Mouse (Mus musculus) ES-E14 (cell line): Measurements from ENCODE around the gene Sf3b3. TPM values are rescaled to one million over a fixed set of nuclear protein-coding genes. Genes with fewer than 3 reads are reported as not detected.
A peak's percentile ranks its signal among the peaks of the same experiment; 100 is the strongest.

Source experiments
- DNase-seq: peaks from one replicate; pipeline ENCODE4 v3.0.0-alpha.2; 2013; ENCODE audit warnings: low read depth, low spot score
- H3K27ac ChIP-seq: 2 replicates; pipeline ENCODE4 v1.5.1; 2012; ENCODE audit warnings: low read depth, mild to moderate bottlenecking, low read length, moderate library complexity, mixed read lengths; ENCODE audit not compliant: poor library complexity, insufficient read depth, severe bottlenecking
- H3K36me3 ChIP-seq: 2 replicates; pipeline ENCODE4 v1.6.1; 2012; ENCODE audit warnings: mild to moderate bottlenecking, low read length, moderate library complexity, mixed read lengths; ENCODE audit not compliant: control insufficient read depth, poor library complexity, insufficient read depth, severe bottlenecking
- H3K4me1 ChIP-seq, 2 experiments: fragments of 150-350 bp in 1 of 2; sonication (generic) in 1 of 2; 2 replicates each; pipeline ENCODE4 v1.6.1; 2012; ENCODE audit warnings: low read length in 2 of 2, mild to moderate bottlenecking in 1 of 2, mixed read lengths in 1 of 2; ENCODE audit not compliant: control insufficient read depth in 2 of 2, insufficient read depth in 2 of 2, poor library complexity in 1 of 2
- H3K4me3 ChIP-seq, 2 experiments: fragments of 150-350 bp in 1 of 2; sonication (generic) in 1 of 2; 2 replicates each; pipeline ENCODE4 v1.5.1; 2012; ENCODE audit warnings: low read length in 2 of 2, low read depth in 1 of 2, mild to moderate bottlenecking in 1 of 2, mixed read lengths in 1 of 2; ENCODE audit not compliant: insufficient read depth in 1 of 2, poor library complexity in 1 of 2, severe bottlenecking in 1 of 2
- H3K9ac ChIP-seq: 2 replicates; pipeline ENCODE4 v1.6.1; 2012; ENCODE audit warnings: low read depth, mild to moderate bottlenecking, low read length, mixed read lengths; ENCODE audit not compliant: poor library complexity, insufficient read depth, severe bottlenecking
- H3K9me3 ChIP-seq: fragments of 150-350 bp; sonication (generic); 2 replicates; pipeline ENCODE4 v1.6.1; 2012; ENCODE audit warnings: low read depth, mild to moderate bottlenecking, low read length; ENCODE audit not compliant: control insufficient read depth, insufficient read depth
- CHD2 ChIP-seq: IDR thresholded peaks from 2 replicates; pipeline ENCODE4 v1.6.1; 2014; ENCODE audit warnings: mild to moderate bottlenecking, low read depth, low read length, inconsistent platforms
- HCFC1 ChIP-seq: IDR thresholded peaks from 2 replicates; pipeline ENCODE4 v1.6.1; 2012; ENCODE audit warnings: low read length, inconsistent platforms, borderline replicate concordance; ENCODE audit not compliant: insufficient read depth
- MAFK ChIP-seq: IDR thresholded peaks from 2 replicates; pipeline ENCODE4 v1.6.1; 2014; ENCODE audit warnings: mild to moderate bottlenecking, low read depth, low read length, inconsistent platforms; ENCODE audit not compliant: insufficient read depth
- ZC3H11A ChIP-seq: IDR thresholded peaks from 2 replicates; pipeline ENCODE4 v1.6.1; 2012; ENCODE audit warnings: low read depth, mild to moderate bottlenecking, inconsistent platforms, low read length, borderline replicate concordance
- ZNF384 ChIP-seq: IDR thresholded peaks from 2 replicates; pipeline ENCODE4 v1.6.1; 2012; ENCODE audit warnings: low read depth, low read length, inconsistent platforms
- in situ Hi-C, 2 experiments: fragments of 600-800 bp; cut with MboI; formaldehyde crosslinking; loops; one replicate each; pipeline ENCODE4 v1.15.1; 2025; ENCODE audit warnings: low sequenced_read_pairs in 2 of 2, inconsistent platforms in 1 of 2; ENCODE audit not compliant: unreplicated experiment in 2 of 2
- total RNA-seq: library from RNA; depleted of rRNA; stranded (reverse); fragments of 300-350 nt; gene quantifications from 2 replicates; pipeline ENCODE4 v1.2.3, GENCODE M21; 2012

The Sf3b3 gene
- total RNA-seq, 1 experiment = 210 TPM

DNA sequence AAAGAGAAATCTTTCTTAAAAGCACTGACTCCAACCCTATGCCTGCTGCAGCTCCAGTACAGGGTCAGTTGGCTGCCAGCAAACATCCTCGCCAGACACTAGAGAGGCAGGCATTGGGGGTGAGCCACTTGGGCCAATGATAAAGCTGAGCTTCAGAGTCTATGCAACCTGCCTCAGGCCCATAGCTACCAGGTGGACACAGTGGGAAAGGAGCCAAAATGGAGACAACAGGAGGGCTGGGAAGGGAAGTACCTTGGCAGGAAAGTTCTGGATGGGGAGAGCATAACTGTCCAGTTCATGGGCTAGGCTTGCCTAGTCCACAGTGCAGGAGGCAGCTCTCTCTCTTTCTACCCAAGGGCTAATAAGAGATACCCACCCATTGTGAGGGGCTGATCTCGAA, 46.3 kb upstream of the Sf3b3 start:
- Histone ChIP-seq H3K4me1 (peaks cover 0 to 16% of the 10 kb centered on the region in 2 experiments; a peak in 1 of 4 replicates), H3K36me3 (no peaks in the 10 kb centered on the region), H3K27ac (no peak overlapping the region), H3K9me3 (no peaks in the 10 kb centered on the region), H3K4me3 (no peak overlapping the region), H3K9ac (no peak overlapping the region)
- TF ChIP-seq ZC3H11A = no peak
- TF ChIP-seq MAFK = no peak
- no peak for TF ChIP-seq HCFC1
- DNase-seq = no peak
- in situ Hi-C loops = no loop called here

DNA sequence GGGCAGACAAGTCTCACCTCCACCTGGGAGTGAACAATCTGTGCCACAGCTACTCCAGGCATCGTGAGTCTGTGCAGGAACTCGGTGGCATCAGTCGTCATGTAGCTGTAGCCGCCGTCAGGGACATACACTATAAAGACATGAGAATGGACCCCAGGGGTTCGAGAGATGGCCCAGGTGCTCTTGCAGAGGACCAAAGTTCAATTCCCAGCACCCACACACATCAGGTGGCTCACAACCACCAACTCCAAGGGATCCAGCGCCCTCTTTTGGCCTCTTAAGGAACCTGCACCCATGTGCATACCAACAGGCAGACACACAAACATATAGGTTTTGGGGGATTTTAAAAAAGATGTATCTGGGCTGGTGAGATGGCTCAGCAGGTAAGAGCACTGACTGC, 45.5 kb upstream of the Sf3b3 start:
- TF ChIP-seq ZNF384 (no peak), HCFC1 (no peak), MAFK (no peak)
- H3K27ac ChIP-seq = no peak overlapping the region
- H3K4me3 ChIP-seq = no peak overlapping the region
- H3K4me1 ChIP-seq = peaks cover 0 to 22% of the 10 kb centered on the region in 2 experiments; a peak in 2 of 4 replicates
- in situ Hi-C loops = no loop called here
- no peaks in the 10 kb centered on the region for H3K36me3 ChIP-seq
- no peak for DNase-seq
- no peak overlapping the region for H3K9ac ChIP-seq
- no peaks in the 10 kb centered on the region for H3K9me3 ChIP-seq

DNA sequence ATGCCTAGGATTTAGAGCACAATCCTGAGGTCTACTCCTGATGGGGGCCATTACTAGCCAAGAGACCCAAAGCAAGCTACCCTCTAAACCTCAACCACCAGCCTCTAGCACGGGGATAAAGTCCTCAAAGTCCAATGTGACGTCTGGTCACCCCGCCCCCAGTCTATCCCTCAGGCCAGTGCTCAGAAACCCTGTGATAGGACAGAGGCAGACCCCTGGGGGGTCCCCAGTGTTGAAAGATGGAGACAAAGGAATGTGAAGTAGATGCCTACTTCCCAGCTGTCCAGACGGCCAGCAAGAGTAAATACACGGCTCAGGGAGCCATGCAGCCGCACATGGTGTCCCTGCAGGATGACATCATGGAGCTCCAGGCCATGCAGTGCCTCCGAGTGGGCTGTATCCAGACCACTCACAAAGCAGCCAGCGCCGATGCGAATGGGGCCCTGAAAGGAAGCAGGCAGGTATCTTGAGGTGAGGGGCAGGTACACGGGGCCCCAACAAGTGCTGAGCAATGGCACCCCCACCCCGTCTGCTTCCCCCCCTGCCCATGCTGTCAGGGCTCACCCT, 43.4 kb upstream of the Sf3b3 start:
- no peak overlapping the region for H3K4me3 ChIP-seq
- H3K9me3 ChIP-seq = no peaks in the 10 kb centered on the region
- no peaks in the 10 kb centered on the region for H3K36me3 ChIP-seq
- in situ Hi-C loops = no loop called here
- no peak overlapping the region for H3K9ac ChIP-seq
- no peak for TF ChIP-seq ZC3H11A
- TF ChIP-seq ZNF384 = no peak
- TF ChIP-seq HCFC1 = no peak
- no peak for TF ChIP-seq CHD2
- TF ChIP-seq MAFK = no peak
- H3K27ac ChIP-seq = no peak overlapping the region
- H3K4me1 ChIP-seq = peaks cover 0 to 14% of the 10 kb centered on the region in 2 experiments; a peak in 2 of 4 replicates
- no peak for DNase-seq

DNA sequence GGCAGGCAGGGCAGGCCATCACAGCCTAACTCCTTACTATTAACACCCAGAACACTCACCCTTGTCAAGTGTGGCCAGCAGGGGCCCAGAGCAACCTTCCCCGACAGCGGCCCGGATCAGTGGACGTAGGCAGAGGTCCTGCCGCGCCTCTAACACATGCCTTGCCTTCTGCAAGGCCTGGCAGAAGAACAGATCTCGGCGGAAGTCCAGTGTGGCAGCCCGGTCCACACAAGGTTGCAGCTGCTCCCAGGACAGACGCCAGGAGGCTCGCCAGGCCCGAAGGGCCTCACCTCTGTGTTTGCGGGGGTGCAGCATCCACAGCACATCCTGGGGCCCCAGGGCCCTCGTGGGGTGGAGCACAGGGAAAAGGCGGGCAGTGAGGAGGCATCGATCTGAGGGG, 42.3 kb upstream of the Sf3b3 start:
- H3K9ac ChIP-seq = no peak overlapping the region; the same call in 1 of the 2 replicates
- H3K27ac ChIP-seq = no peak overlapping the region
- no peaks in the 10 kb centered on the region for H3K9me3 ChIP-seq
- H3K4me1 ChIP-seq = peaks cover 0 to 9% of the 10 kb centered on the region in 2 experiments; a peak in 2 of 4 replicates
- H3K36me3 ChIP-seq = 0 out of 2 replicates have a peak, but pooled peaks cover 3% of the 10 kb centered on the region
- H3K4me3 ChIP-seq = peak overlapping the region; percentile 20 to 36; a peak in 1 of 4 replicates
- in situ Hi-C loops = no loop called here
- TF ChIP-seq MAFK (no peak), ZNF384 (no peak)
- no peak for DNase-seq

DNA sequence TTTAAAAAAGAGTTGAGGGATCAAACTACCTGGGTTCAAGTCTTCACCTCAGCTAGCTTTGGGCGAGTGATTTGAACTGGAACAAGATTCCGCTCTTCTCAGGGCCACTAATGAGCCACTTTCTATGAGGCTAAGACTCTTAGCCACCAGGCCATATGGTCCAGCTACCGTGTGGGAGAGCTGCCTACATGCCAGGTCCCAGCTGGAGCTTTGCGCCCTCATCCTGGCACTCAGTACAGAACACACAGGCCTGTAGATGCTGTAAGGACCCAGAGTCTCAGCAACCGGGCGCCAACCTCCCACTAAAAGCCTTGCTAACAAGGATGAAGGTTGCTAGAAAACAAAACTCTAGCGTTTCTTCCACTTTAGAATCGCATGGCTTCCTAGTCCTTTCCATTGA, 41.9 kb upstream of the Sf3b3 start:
- Histone ChIP-seq H3K4me1 (peaks cover 0 to 9% of the 10 kb centered on the region in 2 experiments; a peak in 2 of 4 replicates), H3K27ac (no peak overlapping the region), H3K9me3 (no peaks in the 10 kb centered on the region), H3K36me3 (peaks cover 4% of the 10 kb centered on the region; the same call in 1 of the 2 replicates), H3K9ac (no peak overlapping the region), H3K4me3 (peak overlapping the region in 1 of 2 experiments; percentile 20; a peak in 1 of 4 replicates)
- no peak for TF ChIP-seq HCFC1
- no peak for TF ChIP-seq CHD2
- no peak for TF ChIP-seq ZNF384
- no peak for TF ChIP-seq ZC3H11A
- TF ChIP-seq MAFK = no peak
- no peak for DNase-seq
- in situ Hi-C loops = no loop called here
